Mouse (Mus musculus) heart, postnatal 0 days (tissue): Measurements from ENCODE around the gene Rangrf.

Source experiments
- CTCF ChIP-seq: IDR thresholded peaks from 2 replicates; pipeline ENCODE4 v1.5.1; 2016; ENCODE audit warnings: antibody characterized with exemption, control low read depth, low read depth
- EP300 ChIP-seq: IDR thresholded peaks from 2 replicates; pipeline ENCODE4 v1.6.1; 2016; ENCODE audit warnings: antibody characterized with exemption, low read depth

DNA sequence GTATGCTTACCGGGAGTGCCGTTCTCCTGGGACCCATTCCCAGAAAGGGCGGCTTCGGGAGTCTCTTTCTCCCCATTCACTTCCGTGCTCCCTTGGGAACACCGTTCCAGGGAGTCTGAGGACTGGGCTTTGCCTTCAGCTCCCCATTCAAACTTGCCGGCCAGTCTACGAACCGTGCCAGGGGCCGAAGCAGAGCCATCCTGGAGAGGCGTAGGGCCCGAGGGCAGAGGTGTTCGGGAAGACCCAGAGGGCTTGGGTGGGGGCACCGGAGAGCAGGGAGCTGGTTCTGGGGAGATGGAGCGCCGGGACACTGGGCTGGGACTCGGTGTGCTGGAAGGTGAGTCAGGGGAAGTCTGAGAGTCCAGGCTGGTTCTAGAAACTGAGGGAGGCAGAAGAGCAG is 20.6 kb downstream of the Rangrf start:
- TF ChIP-seq CTCF (no peak), EP300 (no peak)
